Mouse (Mus musculus) T-cell, adult 2 months (primary cell): ENCODE data around the gene Vmn2r109.
"Not testable (repeated sequence)": the region's sequence is repeated elsewhere in the genome, so short reads cannot be mapped to it uniquely, and the experiment has no call there.

Source experiments
- DNase-seq: peaks from one replicate; pipeline ENCODE4 v3.0.0; 2022; ENCODE audit warnings: low spot score

The Vmn2r109 gene

GRCm38 (mm10) chr17:20564656-20565055 is at the start of gene Vmn2r109:
TSS of gene Vmn2r109 (minus strand) at chr17:20564756.
- no peak for DNase-seq

- DNase-seq: no peak
Observed at GRCm38 (mm10) chr17:20596323-20596722, 31.8 kb upstream of the Vmn2r109 start, which contains the start of gene Vmn2r110. TSS of gene Vmn2r110 (minus strand) at chr17:20596423.

GRCm38 (mm10) chr17:20508247-20508646 is 56.3 kb downstream of the Vmn2r109 start:
- DNase-seq: not testable (repeated sequence)

GRCm38 (mm10) chr17:20497858-20498257 is 66.7 kb downstream of the Vmn2r109 start, which contains the start of gene Vmn1r225:
TSS of gene Vmn1r225 (plus strand) at chr17:20498158.
- DNase-seq: no peak
